Mouse (Mus musculus) layer of hippocampus, postnatal 14 days (tissue): ENCODE results near the gene Sdhaf2. TPM values are rescaled to one million over a fixed set of nuclear protein-coding genes. Genes with fewer than 3 reads are reported as not detected.

Experiments used
- DNase-seq, 2 experiments: peaks; one replicate each; pipeline ENCODE4 v3.0.0; 2021 to 2022; ENCODE audit warnings: low spot score in 2 of 2, mixed read lengths in 1 of 2
- total RNA-seq, 2 experiments: library from RNA; stranded (reverse); gene quantifications; 2 replicates each; pipeline ENCODE4 v1.2.3; 2021

Sdhaf2 gene
- total RNA-seq, 2 experiments from 2014 or later, result 57.6 to 62.0 TPM

DNA sequence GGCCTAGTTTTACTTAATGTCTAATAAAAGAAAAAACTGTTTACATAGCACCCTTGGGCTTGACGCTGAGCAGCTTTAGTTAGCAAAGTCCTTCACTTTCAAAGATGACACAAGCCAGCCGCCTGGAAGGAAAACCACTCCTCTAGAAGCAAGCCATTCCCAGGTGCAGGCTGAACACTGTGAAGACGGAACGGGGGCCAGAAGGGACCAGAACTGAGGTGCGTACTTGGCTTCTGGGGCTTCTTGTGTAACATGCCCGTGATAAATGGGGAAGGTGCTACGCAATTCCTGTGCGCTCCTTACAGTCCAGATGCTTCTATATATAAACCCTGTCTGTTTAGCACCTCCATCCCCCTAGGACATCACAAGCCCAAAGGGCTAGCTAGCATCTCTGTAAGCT lies 25.4 kb downstream of the Sdhaf2 start:
- no peak for DNase-seq

DNA sequence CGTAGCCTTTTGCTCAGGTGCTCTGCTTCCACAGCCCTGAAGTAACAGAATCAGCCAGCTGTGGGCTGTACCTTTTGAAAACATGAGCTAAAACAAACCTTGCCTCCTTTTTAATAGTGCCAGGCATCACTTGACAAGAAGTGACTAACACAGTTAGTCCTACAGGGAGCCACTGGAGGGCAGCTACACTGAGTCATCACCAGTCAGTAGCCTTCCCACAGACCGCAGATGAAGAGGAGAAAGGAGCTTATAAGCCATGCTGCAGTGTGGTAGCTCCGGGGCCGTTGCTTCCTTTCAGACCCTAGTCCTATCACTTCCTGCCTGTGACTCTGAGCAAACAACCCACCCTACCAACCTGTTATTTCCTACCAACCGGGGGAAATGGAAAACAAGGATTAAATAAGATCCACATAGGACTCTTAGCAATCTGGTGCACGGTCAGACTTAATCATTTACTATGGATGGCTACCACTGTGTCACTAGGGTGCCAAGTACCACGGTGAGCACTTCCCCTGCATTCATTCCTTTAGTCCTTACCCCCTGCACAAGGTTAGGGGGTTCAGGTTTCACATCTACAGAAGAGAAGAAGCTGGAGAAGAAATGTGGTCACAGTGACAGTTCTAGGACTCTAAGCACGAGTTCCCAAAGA lies 28.3 kb downstream of the Sdhaf2 start:
- no peak for DNase-seq

DNA sequence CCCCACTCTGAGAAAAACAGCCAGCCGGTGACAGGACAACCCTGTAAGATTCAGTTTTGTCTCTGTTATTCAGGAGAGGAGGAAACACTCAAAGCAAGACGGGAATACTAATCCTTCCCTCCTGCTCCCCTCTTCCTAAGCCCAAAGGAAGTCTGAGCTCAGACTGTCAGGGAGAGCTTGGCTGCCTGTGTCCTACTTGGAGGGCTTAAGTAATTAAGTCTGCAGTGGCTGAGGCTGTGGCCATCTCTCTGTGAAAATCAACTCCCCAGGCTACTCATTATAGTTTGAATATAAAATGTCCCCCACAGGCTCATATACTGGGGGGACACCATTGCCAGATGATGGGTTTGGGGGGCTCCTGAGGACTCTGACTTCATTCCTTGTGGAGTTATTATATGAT lies 29.0 kb downstream of the Sdhaf2 start:
- no peak for DNase-seq

DNA sequence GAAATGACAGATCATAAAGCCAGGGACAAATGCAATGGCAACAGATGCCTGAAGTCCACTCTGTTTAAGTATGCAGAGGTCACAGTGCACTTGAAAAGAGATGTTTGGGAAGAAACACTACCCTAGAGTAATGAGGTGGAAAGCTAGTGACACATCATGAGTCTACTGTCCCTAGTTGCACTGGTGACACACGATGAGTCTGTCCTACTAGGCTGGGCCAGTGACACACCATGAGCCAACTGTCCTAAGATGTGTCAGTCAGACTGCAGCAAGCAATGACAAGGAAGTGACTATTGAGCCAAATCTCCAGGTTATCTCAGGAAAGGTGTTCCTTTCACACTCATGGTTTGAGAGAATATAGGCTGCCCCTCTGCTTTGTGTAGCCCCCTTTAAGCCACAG lies 30.3 kb downstream of the Sdhaf2 start:
- DNase-seq, result no peak

DNA sequence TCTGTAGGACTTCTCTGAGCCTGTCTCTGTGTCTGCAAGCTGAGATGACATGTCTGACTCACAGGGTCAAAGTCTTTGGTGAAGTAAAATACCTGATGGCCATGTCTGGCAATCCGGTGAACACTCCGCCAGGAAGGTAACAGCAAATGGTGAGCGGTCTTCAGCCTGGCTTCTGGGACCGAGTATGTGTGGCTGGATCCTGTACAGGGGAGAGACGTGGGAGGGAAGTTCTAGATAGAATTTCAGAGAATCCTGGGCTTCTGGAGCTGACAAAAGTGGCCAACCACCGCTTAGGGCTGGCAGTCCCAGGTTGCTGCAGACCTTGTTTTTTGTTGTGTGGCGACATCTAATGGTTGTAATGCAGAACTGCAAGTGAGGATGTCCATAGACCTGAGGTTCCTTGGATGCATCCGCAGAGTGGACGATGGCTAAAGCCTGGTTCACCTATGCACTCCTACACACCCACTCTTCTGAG lies 39.6 kb downstream of the Sdhaf2 start:
- peak; percentile 59 to 76 for DNase-seq

DNA sequence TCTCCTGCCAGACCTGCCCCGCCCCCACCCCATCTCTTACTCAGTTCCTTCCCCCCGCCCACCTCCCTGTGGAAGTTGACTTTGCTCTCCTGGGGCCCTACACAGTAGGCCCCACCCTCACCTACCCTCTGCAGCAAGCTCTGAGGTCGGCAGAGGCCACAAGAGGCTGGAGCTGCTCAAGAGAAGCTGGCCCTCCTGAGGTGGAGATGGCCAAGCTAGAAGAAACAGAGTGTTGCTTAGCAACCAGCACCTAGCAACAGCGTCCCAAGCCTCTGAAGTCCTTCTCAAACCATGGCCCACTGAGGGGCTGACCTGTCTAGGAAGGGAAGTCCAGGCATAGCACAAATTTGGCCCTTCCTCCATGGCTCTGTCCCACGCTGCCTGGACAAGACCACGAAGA lies 43.2 kb downstream of the Sdhaf2 start, which contains the start of gene Ppp1r32:
Ppp1r32 (minus strand) TSS at position 226 of the 400 bp plus-strand sequence.
- DNase-seq, result no peak

DNA sequence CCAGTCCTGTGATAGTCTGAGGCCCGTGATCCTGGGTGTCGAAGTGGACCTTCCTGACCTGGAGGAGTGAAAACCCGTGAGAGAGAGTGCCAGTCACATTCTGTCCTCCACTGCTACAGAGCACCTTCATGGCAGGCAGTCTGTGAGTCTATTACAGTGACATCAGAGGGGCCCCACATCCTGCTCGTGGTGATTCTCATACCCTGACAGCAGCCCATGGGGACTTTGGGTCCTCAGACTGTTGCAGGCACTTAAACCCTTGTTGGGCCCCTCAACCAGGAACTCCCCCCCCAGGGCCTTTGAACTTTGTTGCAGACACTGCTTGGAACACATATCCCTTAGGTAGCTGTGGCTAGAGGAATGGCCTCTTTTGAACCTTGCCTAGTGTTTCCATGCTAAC lies 46.4 kb downstream of the Sdhaf2 start:
- DNase-seq, result no peak

DNA sequence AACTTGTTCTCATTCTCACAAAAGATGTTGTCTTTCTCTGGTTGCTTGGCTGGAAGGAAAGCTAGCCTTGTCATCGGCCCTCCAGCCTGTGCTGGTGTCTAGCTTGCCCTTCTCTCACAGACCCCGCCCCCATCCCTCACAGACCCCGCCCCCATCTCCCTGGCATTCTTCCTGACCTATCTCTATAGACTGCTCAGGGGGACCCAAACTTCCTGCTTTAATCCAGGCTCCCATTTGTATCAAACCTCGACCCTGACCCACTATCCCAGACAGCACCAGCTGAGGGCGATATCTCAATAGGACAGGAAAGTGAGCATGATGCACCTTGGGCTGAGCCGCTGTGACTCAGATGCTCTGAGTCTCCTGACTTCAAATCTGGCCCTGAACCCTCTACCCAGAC lies 52.2 kb downstream of the Sdhaf2 start:
- DNase-seq, result no peak

DNA sequence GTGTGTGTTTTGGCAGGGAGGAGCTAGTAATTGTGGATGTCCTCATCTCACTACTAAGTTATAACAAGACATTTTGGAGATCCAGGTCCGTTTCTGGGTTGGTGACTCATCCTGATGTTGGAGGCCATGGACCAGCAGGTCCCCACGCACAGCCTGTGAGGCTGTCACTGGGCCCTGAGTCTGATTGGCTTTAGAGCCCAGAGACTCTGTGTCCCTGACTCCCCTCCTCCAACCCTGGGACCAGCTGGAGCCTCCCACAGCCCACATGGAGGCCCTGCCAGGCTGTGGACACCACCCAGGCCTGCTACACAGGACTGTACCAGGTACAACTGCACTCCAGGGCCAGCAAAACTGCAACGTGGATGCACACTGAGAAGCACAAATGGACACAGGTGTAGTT lies 53.0 kb downstream of the Sdhaf2 start:
- no peak for DNase-seq

DNA sequence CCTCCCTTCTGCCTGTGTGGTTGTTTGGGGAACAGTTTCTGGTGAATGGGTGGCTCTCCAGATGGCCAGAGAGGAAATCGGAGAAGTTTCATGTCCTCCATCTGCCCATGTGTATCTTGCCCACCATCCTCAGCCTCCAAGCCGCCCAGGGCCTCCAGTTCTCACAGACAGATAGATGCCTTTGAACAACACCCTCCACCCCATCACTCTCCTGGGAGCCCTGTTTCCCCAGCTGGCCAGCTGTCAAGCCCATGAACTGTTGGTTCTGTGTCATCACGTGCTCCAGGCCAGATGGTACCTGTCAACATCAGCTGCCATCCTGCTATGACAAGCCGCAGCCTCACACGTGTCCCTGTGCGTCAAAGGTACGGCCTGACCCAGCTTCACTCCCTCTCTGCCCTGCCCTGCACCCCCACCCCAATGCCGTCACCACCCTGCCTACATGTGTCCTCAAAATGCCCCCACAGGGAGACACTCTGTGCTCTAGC lies 56.7 kb downstream of the Sdhaf2 start:
- DNase-seq, result peak; percentile 60 to 74

DNA sequence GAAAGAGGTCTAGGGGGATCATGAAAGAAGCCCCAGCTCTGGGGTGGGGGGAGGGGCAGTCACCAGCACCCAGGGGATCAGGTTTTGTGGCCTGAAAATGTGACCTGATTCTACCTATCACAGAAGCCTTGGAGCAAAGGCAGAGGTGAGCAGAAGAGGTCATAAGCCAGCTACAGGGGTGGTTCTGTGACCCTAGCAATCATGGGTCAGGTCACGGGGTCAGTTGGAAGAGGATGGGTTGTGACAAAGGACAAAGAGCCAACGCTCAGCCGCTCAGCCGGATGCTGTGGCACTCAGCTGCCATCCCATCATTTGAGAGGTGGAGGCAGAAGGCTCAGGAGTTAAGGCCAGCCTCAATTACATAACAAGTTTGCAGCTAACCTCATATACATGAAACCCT lies 61.5 kb downstream of the Sdhaf2 start:
- DNase-seq, result no peak

DNA sequence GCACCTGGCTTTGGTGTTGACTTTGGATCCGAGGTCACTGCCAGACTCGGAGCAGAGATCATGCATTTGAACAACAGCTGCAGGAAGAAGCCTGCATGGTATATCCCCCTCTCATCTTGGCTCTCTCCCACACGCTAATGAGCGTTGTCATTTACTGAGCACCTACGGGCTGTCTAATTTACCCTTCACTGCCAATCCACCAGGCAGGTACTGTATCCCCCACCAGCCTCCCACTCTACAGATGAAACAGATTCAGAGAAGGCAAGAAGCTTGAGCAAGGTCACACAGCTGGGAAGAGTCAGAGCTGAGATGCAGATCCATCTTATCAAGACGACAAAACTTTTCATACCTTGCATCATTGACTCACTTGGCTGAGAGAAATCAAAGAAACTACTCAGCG lies 64.4 kb downstream of the Sdhaf2 start:
- DNase-seq, result no peak

DNA sequence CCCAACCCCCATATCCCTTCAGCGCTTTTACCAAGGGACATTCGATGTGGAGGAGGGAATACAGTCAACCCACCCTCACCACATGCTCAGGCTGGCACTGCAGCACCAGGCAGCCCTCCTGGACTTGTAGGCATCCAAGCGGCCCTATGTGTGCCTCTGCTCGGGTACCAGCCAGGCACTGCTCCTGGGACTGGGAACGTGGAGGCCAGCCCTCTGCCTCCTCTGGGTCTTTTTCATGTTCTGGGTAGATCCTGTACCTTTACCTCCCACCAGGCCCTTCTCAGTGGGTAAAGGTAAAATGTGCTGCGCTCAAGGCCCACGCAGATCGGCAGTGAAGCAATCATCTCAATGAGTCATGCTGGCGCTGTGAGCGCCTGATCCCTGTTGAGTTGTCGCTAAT lies 66.0 kb downstream of the Sdhaf2 start:
- peak in 1 of 2 experiments; percentile 54 for DNase-seq

DNA sequence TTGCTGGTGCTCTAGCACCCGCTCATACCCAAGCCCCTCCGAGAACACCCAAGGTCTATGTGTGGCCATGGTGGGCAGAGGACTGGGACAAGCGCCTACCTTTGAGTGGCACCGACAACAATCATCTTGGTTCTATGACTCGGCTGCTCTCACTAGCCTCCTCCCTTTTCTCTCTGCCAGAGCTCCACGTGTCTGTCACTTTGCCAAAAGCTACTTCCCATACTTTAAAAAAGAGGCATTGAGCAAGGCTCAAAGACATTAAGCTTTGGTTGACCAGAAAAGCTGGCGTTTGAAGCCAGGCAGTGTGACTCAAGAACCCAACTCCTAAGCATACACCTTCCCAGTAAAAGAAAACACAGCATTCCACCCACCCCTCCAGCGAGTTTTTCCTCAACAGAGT lies 67.8 kb downstream of the Sdhaf2 start:
- DNase-seq, result peak in 1 of 2 experiments; percentile 57

DNA sequence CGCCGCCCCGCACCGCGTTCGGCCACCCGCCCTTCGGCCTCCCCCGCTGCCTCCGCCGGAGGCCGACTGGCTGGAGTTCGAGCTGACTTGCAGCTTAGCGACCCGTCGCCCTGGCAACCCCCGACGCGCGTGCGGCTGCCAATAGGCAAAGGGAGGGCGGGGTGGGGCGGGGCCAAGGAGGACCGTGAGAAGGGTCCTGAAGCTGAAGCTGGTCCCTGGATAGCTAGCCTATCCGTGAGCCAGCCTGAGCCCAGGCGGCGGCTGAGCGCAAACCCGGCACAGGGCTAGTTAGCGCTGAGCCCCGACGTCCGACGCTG lies 68.5 kb downstream of the Sdhaf2 start:
- DNase-seq, result peak; percentile 63 to 70

DNA sequence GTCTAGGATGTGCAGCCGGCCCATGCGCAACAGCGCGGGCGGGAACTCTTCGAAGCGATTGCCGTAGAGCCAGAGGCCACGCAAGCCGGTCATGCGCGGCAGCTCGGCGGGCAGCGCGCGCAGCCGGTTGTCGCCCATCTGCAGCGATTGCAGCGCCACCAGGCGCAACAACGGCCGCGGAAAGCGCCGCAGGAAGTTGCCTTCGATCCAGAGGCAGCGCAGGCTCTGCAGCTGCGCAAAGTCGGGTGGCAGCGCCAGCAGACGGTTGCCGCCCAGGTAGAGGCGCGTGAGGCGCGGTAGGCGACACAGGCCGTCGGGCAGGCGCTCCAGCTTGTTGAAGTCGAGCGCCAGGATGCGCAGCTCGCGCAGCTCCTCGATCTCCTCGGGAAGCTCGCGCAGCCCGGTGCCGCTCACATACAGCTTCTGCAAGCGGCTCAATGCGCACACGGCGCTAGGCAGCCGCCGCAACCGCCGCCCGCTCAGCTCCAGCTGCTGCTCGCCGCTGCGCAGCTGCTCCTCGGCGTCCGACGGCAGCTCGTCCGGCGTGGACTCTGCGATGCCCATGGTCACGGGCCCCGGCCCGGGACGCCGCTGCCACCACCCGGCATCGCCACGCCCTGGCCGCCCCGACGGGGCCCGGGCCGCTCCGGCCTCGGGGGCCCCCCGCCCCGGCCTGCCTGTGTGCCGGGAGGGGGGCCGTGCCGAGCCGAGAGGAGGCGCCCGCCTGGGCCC lies 69.0 kb downstream of the Sdhaf2 start, which contains the start of gene Lrrc10b:
Lrrc10b (minus strand) TSS at position 722 of the 732 bp plus-strand sequence.
- DNase-seq, result peak; percentile 67 to 80

DNA sequence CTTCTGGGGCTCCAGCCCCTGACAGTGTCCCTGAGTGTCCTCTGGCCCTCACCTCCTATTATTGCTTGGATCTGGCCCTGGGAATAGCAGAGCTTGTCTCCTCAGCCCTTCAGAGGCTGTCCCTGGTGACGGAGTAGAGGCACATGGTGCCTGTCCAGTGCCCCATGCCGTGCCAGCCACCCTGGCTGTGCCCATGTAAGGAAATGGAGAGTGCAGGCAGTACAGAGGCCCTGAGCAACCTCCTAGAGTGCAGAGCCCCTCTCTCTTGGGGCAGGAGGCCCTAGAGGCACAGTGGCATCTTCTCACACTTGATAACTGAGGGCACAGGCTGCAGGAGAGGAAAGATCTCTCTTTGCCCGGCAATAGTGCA lies 70.5 kb downstream of the Sdhaf2 start:
- no peak for DNase-seq

DNA sequence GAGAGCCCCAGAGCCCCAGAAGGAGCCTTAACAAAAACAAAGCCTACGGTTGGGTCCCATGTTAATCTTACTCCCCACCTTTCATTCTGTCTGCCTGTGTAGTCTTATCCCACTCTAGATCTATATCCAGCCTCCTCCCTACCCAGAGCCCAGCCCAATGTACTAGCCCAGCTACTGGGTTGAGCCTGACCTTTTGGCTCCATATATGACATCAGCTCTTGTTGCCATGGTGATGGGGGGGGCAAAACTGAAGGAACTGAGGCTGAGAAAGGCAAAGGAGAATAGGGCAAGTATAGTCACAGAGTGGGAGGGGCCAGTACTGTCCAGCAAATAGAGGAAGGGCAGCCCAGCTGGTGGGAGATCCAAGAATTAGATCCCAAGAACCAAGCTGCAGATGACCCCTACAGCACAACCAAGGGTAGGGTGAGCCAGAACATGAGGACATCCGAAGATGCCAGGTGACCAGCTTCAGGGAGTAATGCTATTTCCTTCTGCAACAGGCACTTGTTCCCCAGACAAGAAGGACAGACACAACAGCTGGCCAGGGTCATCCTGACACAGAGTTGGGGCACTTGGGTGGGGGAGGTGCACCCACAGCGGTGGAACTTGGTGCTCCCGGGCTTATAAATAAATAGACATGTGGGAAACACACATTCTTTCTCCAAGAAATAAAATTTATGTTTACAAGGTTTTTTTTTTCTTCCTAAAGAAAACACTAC lies 71.1 kb downstream of the Sdhaf2 start:
- DNase-seq, result no peak
